Mouse (Mus musculus) layer of hippocampus, postnatal 10 days (tissue): ENCODE results near the gene Carmil1. TPM values are rescaled to one million over a fixed set of nuclear protein-coding genes. Genes with fewer than 3 reads are reported as not detected.
A peak's percentile ranks its signal among the peaks of the same experiment; 100 is the strongest.

Experiments used
- DNase-seq, 2 experiments: peaks; one replicate each; pipeline ENCODE4 v3.0.0; 2021; ENCODE audit warnings: low spot score in 2 of 2
- total RNA-seq, 2 experiments: library from RNA; stranded (reverse); gene quantifications; 2 replicates each; pipeline ENCODE4 v1.2.3; 2021

Carmil1 gene
- total RNA-seq, 2 experiments from 2014 or later: 41.0 to 44.3 TPM

DNA sequence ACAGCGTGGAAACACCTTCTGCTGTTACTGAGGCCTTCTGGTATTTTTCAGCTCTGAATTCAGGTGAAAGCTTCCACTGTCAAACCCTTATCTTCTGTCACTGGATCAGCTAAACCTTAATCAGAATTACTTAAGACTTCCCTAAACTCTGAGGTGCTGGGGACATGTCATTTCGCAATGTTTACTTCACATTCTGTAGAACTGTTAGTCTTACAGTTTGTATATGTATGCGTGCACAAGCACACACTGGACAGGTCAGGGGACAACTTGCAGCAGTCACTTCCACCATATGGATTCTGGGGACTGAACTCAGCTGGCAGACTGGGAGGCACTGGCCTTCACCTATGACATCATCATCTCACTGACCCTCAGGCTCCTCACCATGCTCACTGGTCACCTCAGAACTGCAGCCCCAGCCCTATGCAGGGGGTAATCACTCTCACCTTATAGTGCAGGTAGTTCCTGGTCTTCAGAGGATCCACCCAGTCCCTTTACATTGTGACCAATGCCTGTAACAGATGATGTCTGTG is 60.1 kb downstream of the Carmil1 start:
- DNase-seq: no peak

DNA sequence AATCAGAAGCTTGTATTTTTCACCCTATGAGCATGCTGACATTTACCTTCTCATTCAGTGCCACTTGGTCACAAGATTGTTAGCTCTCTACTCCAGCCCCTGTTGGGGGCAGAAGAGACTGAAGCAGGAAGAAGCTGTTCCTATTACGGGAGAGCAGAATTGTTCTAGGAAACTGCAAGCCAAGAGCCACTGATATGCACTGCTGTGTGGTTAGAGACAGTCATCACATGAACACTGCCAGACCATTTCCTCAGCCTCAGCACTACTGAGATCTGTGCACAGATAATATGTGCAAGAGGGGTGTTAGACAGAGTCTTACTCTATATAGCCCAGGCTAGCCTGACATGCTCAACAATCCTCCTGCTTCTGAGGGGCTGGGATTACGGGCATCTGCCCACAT is 69.4 kb downstream of the Carmil1 start:
- no peak for DNase-seq

DNA sequence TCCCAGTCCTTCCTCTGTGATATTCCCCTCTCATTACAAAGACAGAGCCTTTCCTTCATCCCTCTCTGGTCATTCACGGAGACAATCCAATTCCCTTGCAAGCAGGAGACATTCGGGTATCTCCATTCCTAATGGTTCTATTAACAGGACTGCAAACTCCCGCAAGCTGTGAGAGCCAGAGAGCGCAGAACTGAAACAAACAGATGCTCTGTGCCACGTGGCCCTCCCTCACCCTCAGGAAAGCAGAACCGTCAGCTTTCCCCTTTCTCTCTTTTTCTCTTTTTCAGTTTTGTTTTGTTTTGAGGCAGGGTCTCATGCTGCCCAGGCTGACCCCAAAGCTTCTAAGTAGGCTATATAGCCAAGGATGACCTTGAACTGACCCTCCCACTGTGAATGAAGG is 74.5 kb downstream of the Carmil1 start:
- peak; percentile 25 to 36 for DNase-seq

DNA sequence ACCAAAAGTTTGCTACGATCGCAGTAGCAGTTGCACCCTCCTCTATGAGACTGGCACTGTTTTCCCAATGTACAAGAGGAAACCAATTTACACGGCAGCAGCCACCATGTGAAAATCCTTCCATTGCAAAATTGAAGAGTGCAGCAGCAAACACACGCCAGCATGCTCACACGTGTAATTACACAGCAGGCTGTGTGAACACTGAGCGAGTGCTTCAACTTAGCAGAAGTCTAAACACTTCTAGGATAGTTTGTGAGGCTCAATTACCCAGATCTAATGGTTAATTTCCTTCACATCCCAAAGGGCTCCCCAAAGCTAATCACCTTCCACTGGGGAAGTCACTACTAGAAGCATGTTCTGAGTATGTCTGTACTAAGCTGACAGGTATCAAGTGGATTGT is 78.3 kb downstream of the Carmil1 start:
- no peak for DNase-seq

DNA sequence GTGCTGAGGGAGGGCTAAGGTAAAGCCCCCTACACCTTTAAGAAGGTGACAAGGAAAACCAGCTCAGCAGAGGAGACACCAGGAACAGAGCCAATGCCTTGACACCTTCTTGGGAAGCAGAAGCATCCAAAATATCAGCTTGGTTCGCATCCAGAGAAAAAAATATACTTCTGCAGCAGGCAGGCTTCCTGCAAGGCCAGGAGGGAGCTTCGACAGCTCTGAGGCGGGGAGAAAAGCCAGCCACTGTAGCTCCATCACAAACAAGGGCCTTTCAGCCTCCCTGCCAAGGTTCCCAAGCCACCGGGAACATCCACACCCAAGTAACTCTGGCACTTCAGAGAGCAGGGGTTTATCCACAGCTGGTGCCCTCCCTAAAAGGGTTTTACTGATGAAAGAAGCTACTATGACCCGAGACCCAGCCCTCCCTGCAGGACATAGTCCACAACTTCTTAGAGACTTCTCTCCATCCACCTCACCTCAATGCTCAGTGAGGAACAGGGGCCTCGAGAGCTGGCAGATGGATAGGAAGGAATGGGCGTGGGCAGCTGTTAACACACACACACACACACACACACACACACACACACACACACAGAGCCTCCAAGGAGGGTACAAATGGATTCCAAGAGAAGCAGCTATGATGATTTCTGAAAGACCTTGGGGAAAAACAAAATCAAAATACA is 80.6 kb downstream of the Carmil1 start:
- no peak for DNase-seq

DNA sequence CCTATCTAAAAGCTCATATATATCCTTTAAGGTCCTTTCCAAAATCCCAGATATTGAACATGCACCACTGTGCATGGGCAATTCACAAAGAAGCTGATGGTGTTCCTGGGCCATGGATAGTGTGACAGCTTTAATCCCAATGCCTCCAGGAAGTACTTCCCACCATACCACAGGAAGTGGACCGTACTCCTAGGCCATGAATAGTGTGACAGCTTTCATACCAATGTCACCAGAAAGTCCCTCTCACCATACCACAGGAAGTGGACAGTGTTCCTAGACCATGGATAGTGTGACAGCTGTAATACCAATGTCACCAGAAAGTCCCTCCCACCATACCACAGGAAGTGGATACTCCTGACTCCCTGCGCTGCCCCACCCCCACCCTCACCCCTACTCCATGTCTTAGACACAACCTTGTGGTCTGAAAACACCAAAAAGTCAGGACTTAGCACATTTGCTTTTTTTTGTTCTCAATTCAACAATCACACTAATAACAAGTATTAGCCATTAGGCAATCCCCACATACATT is 82.1 kb downstream of the Carmil1 start:
- no peak for DNase-seq

DNA sequence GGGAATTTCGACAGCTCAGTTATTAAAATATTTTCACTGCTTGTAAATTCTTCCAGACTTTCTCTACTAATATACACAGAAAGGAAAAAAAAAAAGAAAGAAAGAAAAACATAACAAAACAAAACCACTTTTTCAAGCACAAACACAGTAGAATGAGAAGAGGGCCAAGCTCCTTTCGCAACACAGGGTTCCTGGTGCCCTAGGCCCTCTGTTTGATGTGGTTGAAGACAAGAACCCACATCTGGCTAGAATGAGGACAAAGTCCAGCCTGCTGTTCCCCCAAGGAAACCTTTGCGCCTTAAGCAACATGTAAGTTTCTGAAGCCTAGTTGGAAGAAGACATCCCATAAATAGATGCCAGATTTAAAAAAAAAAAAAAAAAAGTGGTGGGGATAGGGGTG is 85.2 kb downstream of the Carmil1 start:
- DNase-seq: no peak

DNA sequence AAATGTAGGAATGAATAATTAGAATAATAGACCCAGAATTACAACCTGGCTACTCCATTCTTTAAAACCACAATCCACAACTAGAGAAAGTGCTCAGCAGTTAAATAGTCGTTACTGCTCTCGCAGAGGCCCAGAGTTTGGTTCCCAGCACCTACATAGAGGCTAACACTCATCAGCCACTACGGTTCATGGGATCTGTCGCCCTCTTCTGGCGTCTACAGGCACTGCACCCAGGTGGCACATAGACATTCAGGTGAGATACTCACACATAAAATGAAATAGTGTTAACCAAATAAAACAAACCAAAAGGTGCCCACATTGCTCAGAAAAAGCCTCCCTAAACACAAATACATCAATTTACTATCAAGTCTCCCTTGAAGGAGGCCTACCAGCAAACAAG is 86.6 kb downstream of the Carmil1 start:
- DNase-seq: no peak

DNA sequence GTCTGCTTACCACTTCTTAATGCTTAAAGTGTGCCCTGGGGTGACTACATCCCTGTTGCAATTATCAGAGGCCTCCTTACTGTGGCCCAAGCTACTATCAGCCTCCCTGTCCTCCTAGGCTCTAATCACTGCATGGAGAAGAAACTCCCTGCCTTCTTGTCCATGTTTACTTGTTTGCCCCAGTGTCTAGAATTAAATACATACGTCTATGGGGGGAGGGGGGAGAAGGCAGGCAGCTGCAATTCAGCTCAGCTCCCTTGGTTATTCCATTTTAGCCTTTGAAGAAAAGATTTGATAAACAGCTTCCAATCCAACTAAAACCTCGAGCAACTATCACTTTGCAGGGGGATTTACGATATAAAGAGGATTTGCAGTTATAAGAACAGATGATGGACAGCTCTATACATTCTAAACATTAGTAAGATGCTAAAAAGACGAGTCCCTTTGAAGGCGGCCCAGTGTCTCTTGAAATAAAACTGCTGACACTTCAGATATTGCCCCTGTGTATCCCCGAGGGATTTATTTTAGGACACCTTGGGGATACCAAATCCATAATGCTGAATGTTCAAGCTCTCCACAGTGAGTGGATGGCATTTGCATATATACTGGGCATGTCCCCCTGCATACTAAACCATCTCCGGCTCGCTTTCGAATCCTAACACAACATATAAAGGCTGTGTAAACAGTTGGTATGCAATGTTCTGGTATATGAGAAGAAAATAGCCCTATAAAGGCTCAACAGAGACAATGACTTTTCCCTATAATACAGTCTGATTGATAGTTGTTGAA is 89.5 kb downstream of the Carmil1 start:
- DNase-seq: no peak

DNA sequence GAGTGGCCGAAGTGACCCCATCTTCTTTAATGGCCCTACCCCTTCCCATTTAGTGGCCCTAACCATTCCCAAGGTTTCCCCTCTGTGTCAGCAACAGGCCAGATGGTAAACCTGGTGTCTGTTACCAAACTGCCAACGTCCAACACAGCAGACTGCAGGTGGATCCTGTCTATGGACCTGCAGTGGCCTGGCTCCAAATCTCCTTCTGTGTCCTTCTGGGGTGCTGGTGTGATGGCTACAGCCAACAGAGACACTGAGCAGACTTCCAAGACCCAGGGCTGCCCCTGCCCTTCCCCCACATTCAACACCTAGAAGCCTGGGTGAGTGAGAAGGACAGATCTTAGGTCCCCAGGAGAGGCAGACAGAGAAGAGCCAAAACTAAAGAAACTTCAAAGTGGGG is 93.6 kb downstream of the Carmil1 start:
- DNase-seq: no peak

DNA sequence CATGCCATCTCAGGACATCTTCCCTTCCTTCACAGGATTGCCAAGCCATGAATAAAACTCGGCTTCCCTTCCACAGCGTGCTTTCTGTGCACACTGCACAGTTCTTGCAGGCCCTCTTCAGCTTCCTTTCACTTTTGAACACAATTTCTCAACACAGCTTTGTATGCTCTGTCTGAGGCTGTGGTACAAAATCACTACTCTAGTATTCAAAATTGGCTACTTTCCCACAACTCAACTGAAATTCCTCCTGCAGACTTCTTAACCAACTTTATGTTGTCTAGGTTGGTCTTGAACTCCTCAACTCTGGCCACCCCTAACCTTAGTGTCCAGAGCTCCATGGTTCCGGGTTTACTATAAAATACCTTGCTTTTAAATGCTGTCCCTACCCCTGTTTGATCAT is 95.0 kb downstream of the Carmil1 start:
- DNase-seq: no peak

DNA sequence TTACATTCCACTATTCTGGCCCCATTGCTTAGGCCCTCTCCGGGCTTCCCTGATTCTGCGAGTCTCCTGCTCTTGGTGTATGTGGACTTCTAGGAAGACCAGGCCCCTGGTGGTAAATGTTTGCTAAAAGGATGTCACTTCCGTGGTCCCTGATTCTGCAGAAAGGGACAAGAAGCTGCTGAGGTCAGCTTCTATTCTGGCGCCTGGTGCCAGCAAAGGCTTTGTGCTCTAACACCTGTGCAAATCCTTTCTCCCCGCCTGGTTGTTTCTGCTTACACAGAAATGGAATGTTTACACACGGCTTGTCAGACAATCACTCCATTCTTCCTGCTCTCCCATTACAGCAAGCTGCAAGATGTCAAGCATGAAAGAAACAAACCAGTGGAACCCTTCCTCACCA is 97.7 kb downstream of the Carmil1 start:
- no peak for DNase-seq

DNA sequence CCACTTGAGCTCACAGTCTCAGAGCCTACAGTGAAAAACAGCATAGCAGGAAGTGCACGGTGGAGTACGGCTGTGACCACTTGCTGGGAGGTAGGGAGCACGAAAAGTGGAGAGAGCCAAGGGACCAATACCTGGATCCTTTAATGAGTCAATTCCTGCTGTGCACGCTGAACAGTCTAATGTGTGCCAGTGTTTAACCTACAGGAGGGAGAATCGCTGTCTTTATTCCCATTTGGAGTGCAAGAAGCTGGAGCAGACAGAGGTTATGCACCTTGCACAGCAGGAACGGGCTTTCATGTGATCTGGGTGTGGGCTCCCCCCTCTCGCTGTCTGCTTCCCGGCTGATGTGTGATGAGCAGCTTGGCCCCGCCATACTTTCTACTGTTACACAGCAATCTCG is 101.1 kb downstream of the Carmil1 start:
- DNase-seq: no peak

DNA sequence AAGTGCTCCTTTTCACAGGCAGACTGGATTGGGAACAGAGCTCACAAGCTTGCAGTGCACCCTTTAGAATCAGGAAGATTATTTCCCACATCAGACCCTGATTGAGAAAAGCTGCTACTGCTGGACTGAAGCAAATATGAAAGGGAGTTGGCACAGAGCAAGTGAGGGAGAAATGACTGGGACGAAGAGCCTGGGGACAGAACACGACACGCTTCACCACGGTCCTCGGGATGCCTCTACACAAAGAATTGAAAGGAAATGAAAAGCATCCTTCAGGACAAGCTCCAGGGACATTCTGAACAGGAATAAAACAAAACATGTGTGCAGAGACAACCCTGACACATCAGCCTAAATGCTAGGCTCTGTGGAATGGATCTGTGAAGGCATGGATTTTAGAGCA is 103.0 kb downstream of the Carmil1 start:
- DNase-seq: no peak

DNA sequence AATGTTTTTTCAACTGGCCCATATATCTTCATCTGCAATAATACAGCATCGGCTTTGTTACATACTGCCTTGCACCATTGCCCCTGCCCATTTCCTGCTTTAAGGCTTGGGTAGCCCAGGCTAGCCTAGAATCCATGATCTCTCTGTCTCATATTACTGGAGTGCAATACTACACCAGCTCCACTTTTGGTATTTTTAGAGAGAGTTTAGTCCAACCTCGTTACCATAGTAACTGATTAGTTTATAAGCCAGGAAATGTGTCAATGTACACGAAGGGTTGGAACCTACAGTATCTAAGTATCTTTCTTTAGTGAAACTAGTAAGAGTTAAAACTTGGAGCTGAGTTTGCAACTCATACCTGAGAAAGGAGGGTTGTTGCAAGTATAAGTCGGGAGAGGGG is 103.8 kb downstream of the Carmil1 start:
- no peak for DNase-seq

DNA sequence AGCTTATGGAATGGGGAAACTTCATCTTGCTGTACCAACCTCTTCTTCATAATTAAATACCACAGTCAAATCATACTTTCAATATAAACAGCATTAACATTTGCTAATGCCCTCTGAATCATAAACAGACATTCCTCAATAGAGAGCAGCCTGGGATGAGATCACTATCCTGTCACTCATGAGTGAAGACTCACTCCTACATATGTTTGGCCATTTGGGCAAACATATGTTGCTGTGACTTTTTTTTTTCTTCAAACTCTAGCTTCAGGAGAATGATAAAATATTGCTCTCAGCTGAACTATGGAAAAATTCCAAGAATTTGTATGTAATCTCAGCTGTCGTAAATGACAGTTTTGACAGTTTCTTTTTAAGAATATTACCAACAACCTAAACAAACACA is 110.9 kb downstream of the Carmil1 start:
- DNase-seq: no peak

DNA sequence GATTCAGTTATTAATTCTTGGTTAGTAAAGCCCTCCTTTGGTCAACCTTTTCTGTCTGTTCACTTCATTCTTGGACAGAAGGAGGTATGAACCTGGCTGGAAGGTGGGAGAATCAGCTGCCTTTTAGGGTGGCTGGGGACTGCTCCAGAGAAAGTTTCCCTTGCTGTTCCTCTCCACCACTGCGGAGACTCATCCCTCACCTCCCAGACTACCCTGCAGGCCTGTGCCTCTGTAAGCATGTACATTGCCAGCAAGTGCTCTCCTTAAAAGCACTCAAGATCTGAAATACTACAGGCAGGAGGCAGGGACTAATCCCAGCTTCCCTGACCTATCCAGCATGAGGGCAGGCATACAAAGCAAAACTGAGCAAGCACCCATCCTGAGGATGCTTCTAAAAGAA is 117.2 kb downstream of the Carmil1 start:
- no peak for DNase-seq

DNA sequence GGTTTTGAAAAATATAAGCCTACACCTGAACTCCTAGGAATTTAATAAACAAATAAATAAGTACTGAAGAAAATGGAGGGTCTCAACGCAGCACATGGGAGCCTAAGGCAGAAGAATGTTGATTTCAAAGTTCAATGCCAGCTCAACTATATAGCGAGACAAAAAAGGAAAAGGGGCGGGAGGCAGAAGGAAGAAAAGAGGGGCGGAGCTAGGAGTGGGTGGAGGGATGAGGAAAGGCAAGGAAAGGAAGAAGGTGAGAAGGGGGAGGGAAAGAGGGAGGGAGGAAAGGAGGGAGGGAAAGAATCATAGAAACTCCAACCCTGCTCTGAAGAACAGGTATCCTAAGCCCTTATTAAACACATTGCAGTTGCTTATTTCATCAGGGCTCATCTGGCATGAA is 119.5 kb downstream of the Carmil1 start:
- no peak for DNase-seq

DNA sequence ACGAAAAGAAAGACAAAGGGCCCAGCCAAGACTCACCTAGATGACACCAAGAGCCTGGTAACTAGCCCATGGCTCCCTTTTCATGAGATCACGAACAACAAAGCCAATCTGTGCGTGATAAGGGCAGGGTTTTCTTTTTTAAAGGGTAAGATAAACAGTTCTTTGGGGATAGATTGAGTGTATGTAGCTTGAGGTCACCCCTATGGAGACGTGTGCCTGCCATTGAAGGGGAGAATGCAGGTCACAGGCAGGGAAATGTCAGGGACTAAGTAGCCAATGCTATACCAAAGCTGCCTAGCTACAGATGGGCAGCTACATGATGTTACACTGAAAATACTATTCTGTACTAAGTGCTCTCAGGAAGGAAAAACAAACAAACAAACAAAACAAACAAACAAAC is 120.6 kb downstream of the Carmil1 start:
- DNase-seq: no peak

DNA sequence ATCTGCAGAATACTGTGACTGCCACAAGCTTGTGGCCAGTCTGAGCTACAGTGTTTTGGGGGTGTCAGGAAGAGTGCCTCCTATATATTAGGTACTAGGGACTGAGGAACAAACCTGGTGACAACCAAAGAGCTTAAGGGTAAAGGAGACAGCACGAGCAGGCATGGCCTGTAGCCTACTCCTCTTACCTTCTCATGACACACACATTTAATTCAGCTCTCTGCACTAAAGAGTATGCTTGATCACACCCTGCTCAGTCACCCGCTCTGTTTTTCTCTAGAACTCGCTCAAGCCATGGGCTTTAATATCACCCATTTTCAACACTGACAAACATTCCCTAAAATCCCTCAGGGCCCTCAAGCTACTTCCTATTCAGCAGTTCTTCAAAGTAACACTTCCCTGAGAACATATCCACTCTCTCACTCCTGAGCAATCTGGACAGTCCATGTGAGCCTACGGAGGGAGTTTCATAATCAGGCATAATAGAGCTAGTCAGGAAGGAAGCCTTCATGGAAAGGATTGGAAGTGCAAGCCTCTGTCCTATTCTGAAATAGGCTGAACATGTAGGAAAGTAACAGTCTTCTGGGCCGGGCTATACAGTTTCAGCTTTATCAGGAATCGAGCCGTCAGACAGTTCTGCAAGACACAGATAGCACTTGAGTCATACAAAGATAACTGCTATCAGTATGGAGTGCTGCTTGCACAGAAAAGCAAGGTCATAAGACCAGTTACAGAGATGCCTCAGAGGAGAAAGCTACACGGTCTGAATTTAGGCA is 121.2 kb downstream of the Carmil1 start:
- DNase-seq: no peak

DNA sequence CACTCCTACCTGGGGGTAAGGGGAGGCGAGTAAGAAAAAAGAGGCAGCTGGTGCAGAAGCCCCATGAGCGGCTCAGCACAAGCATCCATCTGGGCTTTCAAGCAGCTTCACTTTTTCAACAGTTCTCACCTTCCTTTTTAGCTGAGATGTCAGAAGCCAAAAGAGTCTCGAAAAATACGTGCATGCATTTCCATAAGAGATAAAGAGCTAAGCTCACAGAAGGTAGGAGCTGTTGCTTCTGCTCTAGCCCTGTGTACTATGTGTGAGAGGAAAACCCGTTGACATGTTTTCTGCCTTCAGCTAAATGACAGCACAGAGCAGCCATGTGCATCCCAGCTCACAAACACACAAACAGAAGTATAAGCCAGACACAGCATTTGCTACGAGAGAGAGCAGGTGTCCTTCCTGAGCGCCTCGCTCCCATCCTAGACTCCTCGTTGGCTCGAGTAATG is 123.0 kb downstream of the Carmil1 start:
- no peak for DNase-seq

DNA sequence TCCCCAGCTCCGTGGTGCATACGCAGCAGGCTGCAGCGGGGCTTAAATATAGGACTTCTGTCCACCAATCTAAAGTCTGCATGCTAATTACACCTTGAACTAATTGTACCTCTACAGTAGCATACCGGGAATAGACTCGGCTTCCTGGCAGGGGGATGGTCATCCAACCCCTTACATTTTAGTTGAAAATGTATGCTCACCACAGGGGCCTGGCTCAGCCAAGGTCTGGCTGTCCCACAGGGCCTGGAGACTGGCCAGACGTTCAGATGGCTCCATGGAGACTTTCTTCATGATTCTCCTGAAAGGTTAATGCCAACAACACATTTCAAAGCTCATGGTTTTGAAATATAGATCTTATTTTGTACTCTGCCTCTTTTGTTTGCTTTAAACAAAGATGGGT is 125.4 kb downstream of the Carmil1 start:
- no peak for DNase-seq
